Mouse (Mus musculus) heart, embryonic 10.5 days (tissue): ENCODE measurements around the gene Gmeb1. TPM values are rescaled to one million over a fixed set of nuclear protein-coding genes. Genes with fewer than 3 reads are reported as not detected.
"Not testable (repeated sequence)": the region's sequence is repeated elsewhere in the genome, so short reads cannot be mapped to it uniquely, and the experiment has no call there.

Experiments used
- DNase-seq: peaks from one replicate; pipeline ENCODE4 v3.0.0-alpha.2; 2017; ENCODE audit warnings: low spot score
- H3K27ac ChIP-seq: fragments of 300-500 bp; sonication (generic); 2 replicates; pipeline ENCODE4 v1.5.1; 2016; ENCODE audit warnings: mild to moderate bottlenecking
- H3K27me3 ChIP-seq: fragments of 300-500 bp; sonication (generic); 2 replicates; pipeline ENCODE4 v1.6.1; 2016; ENCODE audit warnings: mild to moderate bottlenecking; ENCODE audit not compliant: poor library complexity, insufficient read depth, severe bottlenecking
- H3K36me3 ChIP-seq: fragments of 300-500 bp; sonication (generic); 2 replicates; pipeline ENCODE4 v1.6.1; 2016; ENCODE audit warnings: mild to moderate bottlenecking, moderate library complexity
- H3K4me1 ChIP-seq: fragments of 300-500 bp; sonication (generic); 2 replicates; pipeline ENCODE4 v1.6.1; 2016; ENCODE audit warnings: mild to moderate bottlenecking
- H3K4me3 ChIP-seq: fragments of 300-500 bp; sonication (generic); 2 replicates; pipeline ENCODE4 v1.5.1; 2016; ENCODE audit warnings: mild to moderate bottlenecking, moderate library complexity
- H3K9me3 ChIP-seq: fragments of 300-500 bp; sonication (generic); 2 replicates; pipeline ENCODE4 v1.6.1; 2016; ENCODE audit warnings: mild to moderate bottlenecking, moderate library complexity
- WGBS: fragments of 180-500 bp; shearing (Covaris S2); methylation state at CpG from one replicate; pipeline ENCODE4 v1.1.7; 2016; 5-methylcytosine and 5-hydroxymethylcytosine counted together
- polyA plus RNA-seq: library from polyadenylated mRNA; unstranded; fragments of >200 nt; fragmentation: Nextera tagmentation; extraction: Ambion mirVana; gene quantifications from 2 replicates; pipeline ENCODE4 v1.2.1, GENCODE M21; 2016

The Gmeb1 gene
- polyA plus RNA-seq, 1 experiment from 2014 or later: 37.6 TPM

GRCm38 (mm10) chr4:132295696-132296390, 34.4 kb upstream of the Gmeb1 start:
- peaks cover 26% of the 10 kb centered on the region for H3K36me3 ChIP-seq
- no peaks in the 10 kb centered on the region for H3K27me3 ChIP-seq
- H3K4me1 ChIP-seq: no peaks in the 10 kb centered on the region
- 42% methylated on average over 8 of the region's 8 CpGs for WGBS
- H3K4me3 ChIP-seq: no peak overlapping the region
- no peak for DNase-seq
- no peak overlapping the region for H3K27ac ChIP-seq
- H3K9me3 ChIP-seq: 0 out of 2 replicates have a peak, but pooled peaks cover 4% of the 10 kb centered on the region

DNA sequence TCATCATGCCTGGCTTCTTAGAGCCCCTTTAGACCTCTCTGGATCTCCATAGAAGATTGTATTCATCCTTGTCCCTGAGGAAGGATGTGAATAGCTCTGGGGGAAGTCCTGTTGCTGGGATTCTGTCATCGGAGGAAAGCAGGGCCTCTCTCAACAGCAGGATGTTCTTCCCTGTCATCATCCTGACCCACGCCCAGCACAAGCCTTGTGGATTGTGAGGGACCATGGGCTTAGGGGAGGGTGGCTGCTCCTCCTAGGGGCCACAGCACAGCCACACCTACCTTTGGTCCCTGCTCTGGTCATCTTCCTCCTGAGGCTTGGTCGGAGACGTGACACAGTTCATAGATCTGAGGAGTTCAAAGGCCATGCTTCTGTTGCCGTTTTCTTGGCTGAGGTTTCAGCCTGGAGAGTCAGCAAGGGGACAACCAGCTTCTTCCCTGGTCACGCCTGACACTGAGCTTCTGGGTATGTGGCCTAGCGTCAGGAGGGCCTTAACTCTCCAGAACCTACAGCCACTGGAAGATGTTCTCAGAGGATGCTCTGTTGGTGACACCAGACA, 32.4 kb upstream of the Gmeb1 start:
- DNase-seq: no peak
- WGBS: 80% methylated on average over 7 of the region's 7 CpGs
- Histone ChIP-seq H3K4me3 (no peak overlapping the region), H3K4me1 (no peaks in the 10 kb centered on the region), H3K27ac (no peak overlapping the region), H3K27me3 (no peaks in the 10 kb centered on the region), H3K36me3 (peaks cover 38% of the 10 kb centered on the region), H3K9me3 (0 out of 2 replicates have a peak, but pooled peaks cover 4% of the 10 kb centered on the region)

GRCm38 (mm10) chr4:132292988-132293387, 31.6 kb upstream of the Gmeb1 start:
- H3K9me3 ChIP-seq: 0 out of 2 replicates have a peak, but pooled peaks cover 4% of the 10 kb centered on the region
- H3K4me1 ChIP-seq: no peaks in the 10 kb centered on the region
- no peak overlapping the region for H3K27ac ChIP-seq
- no peak for DNase-seq
- H3K36me3 ChIP-seq: peaks cover 38% of the 10 kb centered on the region
- WGBS: 48% methylated on average over 4 of the region's 4 CpGs
- no peaks in the 10 kb centered on the region for H3K27me3 ChIP-seq
- H3K4me3 ChIP-seq: no peak overlapping the region

- WGBS: 83% methylated on average over 12 of the region's 12 CpGs
- no peaks in the 10 kb centered on the region for H3K4me1 ChIP-seq
- no peak overlapping the region for H3K4me3 ChIP-seq
- peaks cover 42% of the 10 kb centered on the region for H3K36me3 ChIP-seq
- H3K27ac ChIP-seq: no peak overlapping the region
- DNase-seq: no peak
- H3K27me3 ChIP-seq: no peaks in the 10 kb centered on the region
- H3K9me3 ChIP-seq: 0 out of 2 replicates have a peak, but pooled peaks cover 4% of the 10 kb centered on the region
Measured at GRCm38 (mm10) chr4:132291624-132292335, 30.4 kb upstream of the Gmeb1 start.

DNA sequence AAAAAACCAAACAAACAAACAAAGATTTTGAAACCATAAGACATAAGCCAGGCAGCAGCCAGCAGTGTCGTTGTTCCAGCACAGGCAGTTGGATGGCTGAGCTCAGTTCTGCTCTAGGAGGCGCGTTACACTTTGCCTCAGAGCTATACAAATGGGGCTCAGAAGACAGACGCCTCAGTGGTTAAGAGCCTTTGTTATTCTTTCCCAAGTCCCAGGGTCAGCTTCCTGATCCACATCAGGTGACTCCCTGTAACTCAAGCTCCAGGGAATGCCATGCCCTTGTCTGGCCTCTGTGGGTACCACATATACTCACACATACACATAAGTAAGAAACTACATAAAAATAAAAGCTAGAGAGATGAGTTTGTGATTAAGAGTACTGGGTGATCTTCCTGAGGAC, 29.7 kb upstream of the Gmeb1 start:
- Histone ChIP-seq H3K4me1 (no peaks in the 10 kb centered on the region), H3K27ac (no peak overlapping the region), H3K27me3 (no peaks in the 10 kb centered on the region), H3K36me3 (peaks cover 49% of the 10 kb centered on the region), H3K9me3 (0 out of 2 replicates have a peak, but pooled peaks cover 4% of the 10 kb centered on the region), H3K4me3 (no peak overlapping the region)
- no peak for DNase-seq
- 93% methylated on average over 4 of the region's 4 CpGs for WGBS

DNA sequence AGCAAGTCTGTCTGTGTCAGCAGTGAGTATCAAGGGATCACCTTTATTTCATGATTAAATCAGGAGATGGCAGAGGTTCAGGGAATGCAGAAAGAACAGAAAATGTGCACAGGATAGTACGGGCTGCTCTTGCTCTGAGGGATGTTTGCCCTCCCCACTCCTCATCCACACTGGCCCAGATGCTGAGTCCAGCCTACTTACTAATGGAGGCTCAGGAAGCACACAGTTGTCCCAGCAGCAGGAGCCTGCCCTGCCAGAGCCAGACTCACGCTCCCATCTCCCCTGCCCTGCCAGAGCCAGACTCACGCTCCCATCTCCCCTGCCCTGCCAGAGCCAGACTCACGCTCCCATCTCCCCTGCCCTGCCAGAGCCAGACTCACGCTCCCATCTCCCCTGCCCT, 27.4 kb upstream of the Gmeb1 start:
- not testable (repeated sequence) for H3K9me3 ChIP-seq, H3K27me3 ChIP-seq, H3K4me3 ChIP-seq, H3K4me1 ChIP-seq, H3K27ac ChIP-seq, DNase-seq
- 78% methylated on average over 4 of the region's 5 CpGs for WGBS
- peaks cover 65% of the 10 kb centered on the region for H3K36me3 ChIP-seq

GRCm38 (mm10) chr4:132275949-132276348, 14.5 kb upstream of the Gmeb1 start:
- Histone ChIP-seq H3K36me3 (no peaks in the 10 kb centered on the region), H3K4me3 (no peak overlapping the region), H3K27ac (no peak overlapping the region), H3K9me3 (no peaks in the 10 kb centered on the region), H3K27me3 (no peaks in the 10 kb centered on the region), H3K4me1 (0 out of 2 replicates have a peak, but pooled peaks cover 13% of the 10 kb centered on the region)
- DNase-seq: no peak
- 82% methylated on average over 3 of the region's 3 CpGs for WGBS

- WGBS: under 1% methylated on average over 48 of the region's 48 CpGs
- DNase-seq: peak; percentile 97
- H3K27me3 ChIP-seq: no peaks in the 10 kb centered on the region
- H3K27ac ChIP-seq: peak within 1 kb of the TSS; percentile 94
- H3K36me3 ChIP-seq: no peaks in the 10 kb centered on the region
- H3K4me1 ChIP-seq: peaks cover 16% of the 10 kb centered on the region; the same call in 1 of the 2 replicates
- no peaks in the 10 kb centered on the region for H3K9me3 ChIP-seq
- peak within 1 kb of the TSS; percentile 87 for H3K4me3 ChIP-seq
Measured at GRCm38 (mm10) chr4:132274156-132274862, 12.9 kb upstream of the Gmeb1 start, which contains the start of gene Taf12. Taf12 (plus strand) TSS chr4:132274375.

DNA sequence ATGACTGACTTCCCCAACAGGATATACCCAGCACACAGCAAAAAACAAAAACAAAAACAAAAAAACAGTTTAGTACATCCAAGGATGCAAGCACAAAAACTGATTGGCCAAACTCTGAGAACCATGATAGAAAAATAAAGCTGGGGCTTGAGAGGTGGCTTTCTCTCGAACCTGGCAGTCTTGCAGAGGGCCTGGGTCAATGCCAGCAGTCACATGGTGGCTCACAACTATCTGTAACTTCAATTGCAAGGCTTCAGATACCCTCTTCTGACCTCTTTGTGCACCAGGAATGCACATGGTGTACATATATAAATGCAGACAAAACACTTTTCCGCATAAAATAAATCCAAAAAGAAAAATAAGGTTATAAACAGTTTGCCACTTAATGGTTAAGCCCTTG, 11.8 kb upstream of the Gmeb1 start:
- Histone ChIP-seq H3K27me3 (no peaks in the 10 kb centered on the region), H3K4me3 (peak overlapping the region; percentile 87), H3K36me3 (no peaks in the 10 kb centered on the region), H3K4me1 (peaks cover 16% of the 10 kb centered on the region; the same call in 1 of the 2 replicates), H3K9me3 (no peaks in the 10 kb centered on the region), H3K27ac (0 out of 2 replicates have a peak overlapping the region, but pooled peaks have one; percentile 94)
- whole genome bisulfite sequencing: 67% methylated on average over 2 of the region's 2 CpGs
- no peak for DNase-seq

DNA sequence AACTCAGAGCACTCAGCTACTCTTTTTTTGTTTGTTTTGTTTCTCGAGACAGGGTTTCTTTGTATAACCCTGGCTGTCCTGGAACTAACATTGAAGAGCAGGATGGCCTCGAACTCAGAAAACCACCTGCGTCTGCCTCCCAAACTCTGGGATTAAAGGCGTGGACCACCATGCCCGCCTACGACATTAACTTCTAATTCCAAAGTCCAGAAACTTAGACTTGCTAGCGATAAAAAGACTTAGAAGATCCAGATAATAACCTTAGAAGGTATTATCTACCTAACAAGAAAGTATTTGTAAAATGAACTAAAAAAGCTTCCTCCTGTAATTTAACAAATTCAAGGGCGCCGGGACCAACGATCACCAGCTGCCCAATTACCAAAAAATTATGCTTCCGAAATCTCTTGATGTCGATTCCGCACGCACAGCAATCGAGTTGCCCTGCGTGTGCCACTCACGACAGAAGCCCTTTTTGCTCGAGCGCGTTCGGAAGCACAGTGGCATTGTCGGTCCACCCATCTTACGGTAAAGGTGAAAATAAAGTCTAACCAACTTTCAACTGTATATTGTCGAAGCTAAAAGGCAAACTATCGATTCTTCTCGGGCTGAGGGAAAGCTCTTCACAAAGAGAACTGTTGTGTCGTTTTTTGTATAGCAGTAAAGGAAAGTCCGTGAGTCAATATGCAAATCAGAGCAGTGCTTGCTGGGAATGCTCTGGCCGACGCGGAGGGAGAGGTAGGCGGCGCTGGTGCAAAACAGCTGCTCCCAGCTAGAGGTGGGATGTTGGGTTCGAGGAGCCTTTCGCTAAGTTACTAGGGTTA, 8.5 kb upstream of the Gmeb1 start:
- WGBS: under 1% methylated on average over 35 of the region's 35 CpGs
- peak; percentile 95 for DNase-seq
- Histone ChIP-seq H3K9me3 (no peaks in the 10 kb centered on the region), H3K36me3 (no peaks in the 10 kb centered on the region), H3K27ac (peak overlapping the region; percentile 98), H3K4me1 (peaks cover 11% of the 10 kb centered on the region; the same call in 1 of the 2 replicates), H3K27me3 (no peaks in the 10 kb centered on the region), H3K4me3 (peak overlapping the region; percentile 53)

GRCm38 (mm10) chr4:132268871-132269739, 7.7 kb upstream of the Gmeb1 start:
- Histone ChIP-seq H3K36me3 (no peaks in the 10 kb centered on the region), H3K9me3 (no peaks in the 10 kb centered on the region), H3K4me3 (no peak overlapping the region), H3K27me3 (no peaks in the 10 kb centered on the region), H3K27ac (no peak overlapping the region), H3K4me1 (peaks cover 10% of the 10 kb centered on the region; the same call in 1 of the 2 replicates)
- 17% methylated on average over 6 of the region's 6 CpGs for WGBS
- no peak for DNase-seq
